Mouse (Mus musculus) frontal cortex, adult (tissue): Measurements from ENCODE around the gene Tbx2.

Source experiments
- ATAC-seq: cut with Nextera tagmentation; 2 replicates; pipeline ENCODE4 v1.9.2; 2017; ENCODE audit warnings: mild to moderate bottlenecking, moderate library complexity, mixed read lengths; ENCODE audit not compliant: low TSS enrichment

Tbx2 gene

DNA sequence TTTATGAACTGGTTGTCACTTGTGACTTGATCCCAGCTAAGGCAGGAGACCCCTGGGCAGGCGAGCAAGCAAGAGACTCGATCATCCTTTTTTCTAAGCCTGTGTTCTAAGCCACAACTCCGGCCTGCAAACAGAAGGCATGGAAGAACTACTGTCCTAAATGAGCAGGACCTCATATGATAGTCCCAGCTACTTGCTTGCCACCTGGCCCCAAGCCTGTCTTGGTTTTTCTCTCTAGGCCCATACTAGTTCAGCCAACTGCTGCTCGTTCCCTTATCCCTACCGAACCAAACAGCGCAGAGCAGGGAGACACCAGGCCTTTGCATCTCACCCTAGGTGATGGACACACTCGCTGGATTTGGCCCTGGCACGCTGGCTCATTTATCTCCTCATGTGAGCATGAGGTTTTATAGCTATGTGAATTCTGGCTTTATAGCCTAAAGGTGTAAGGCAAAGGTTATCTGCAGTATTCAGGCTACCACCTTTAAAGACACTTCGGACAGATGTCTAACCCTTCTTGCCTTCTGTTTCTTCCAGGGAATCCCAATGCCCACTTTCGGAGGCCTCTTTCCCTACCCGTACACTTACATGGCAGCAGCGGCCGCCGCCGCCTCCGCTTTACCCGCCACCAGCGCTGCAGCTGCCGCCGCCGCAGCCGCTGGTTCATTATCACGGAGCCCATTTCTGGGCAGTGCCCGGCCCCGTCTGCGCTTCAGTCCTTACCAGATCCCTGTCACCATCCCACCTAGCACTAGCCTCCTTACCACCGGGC, 7.9 kb downstream of the Tbx2 start:
- no peak for ATAC-seq

DNA sequence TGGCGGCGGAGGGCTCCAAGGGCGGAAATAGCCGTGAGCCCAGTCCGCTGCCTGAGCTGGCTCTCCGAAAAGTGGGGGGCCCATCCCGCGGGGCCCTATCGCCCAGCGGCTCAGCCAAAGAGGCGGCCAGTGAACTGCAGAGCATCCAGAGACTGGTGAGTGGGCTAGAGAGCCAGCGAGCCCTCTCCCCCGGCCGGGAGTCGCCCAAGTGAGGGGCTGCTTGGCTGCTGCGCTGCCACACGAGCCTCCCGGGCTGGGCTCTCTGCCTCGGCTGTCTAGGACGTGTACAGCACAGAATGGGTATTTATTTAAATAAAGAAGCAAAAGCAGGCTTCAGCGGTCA, 8.4 kb downstream of the Tbx2 start:
- ATAC-seq, result no peak

DNA sequence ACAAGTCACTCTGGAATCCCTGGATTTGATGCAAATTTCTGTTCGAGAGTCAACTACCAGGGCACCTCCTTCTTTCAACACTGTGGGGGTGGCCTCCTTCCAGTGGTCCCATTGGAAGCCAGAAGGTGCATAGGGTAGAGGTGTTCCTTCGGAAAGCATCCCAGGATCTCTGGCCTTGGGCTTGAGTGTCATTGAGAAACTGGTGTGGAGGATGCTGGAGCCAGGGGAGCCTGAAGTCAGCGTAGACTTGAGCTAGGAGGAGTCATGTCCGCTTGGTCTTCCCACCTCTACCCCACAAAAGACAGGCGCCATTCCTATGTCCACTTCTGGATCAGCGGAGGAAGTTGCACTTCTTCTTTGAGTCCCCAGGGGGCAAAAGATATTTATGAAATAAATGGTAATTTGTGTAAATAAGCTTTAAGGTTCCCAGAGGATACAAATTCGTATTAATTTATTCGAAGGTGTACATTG, 8.9 kb downstream of the Tbx2 start:
- no peak for ATAC-seq

DNA sequence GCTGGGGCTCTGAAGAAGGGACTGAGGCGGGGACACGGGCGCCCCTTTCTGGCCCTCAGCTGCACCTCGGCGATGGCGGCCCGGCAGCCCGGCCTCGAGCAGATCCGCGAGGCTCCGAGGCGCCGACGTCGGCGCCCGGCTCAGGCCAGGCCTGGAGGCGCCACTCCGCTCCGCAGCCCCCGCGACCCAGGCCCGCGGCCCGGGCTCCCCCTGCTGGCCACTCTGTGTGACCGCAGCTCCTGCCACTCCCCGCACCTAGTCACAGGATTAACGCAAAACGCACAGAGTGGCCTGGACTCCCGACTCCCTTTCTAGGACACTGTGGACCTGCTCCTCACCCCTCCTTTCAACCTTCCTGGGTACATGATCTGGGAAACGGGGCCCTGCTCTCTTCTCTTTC, 9.6 kb downstream of the Tbx2 start:
- ATAC-seq, result no peak

DNA sequence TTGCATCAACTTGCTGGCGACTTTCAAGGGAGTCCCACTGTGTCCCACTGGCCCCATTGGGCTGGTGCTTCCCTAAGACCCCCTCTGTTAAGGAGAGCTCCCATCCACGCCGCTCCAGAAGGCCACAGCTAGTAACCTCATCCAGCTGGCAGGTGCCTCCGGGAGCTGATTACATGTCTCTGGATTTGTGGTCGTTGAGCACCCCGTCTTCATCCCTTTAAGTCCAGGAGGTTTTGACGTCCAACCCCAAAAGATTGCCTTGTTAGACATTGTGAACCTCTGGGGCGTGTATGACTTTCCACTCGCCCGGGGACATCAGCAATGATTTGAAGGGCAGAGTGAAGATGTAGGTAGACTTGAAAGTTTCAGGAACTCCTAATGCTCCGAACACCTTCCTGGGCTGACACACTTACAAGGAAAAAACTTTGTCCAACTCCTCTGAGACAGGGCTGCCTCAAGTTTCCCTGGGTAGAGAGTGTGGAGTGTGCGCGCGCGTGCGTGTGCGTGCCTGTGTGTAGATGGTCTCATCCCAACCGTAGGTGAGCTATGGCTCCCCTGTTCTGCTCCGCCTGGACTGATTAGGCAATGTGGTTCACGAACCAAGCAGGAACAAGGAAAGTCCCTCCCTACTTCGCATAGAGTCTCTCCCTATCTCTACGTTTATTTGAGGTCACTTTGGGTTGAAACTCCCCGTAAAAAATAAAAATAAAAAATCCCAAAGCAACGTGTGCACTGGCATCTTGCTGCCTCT, 10.4 kb downstream of the Tbx2 start:
- no peak for ATAC-seq

DNA sequence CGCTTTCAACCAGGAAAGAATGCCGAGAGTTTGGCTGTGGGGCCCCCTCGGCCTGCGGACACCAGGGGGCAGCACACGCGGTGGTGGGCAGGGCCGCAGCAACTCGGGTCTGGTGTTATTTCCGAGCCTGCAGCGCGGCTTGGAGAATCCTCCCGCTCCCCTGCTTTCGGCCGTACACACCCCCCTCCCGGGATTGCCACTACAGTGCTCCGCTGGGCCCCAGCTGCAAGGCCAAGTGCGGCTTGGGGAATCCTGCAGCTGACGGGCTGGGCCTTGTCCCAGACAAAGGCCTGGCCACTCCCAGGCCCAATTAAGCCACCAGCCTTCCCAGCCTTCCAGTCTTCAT, 11.0 kb downstream of the Tbx2 start:
- ATAC-seq, result peak; percentile 56; the same call in 1 of the 2 replicates

DNA sequence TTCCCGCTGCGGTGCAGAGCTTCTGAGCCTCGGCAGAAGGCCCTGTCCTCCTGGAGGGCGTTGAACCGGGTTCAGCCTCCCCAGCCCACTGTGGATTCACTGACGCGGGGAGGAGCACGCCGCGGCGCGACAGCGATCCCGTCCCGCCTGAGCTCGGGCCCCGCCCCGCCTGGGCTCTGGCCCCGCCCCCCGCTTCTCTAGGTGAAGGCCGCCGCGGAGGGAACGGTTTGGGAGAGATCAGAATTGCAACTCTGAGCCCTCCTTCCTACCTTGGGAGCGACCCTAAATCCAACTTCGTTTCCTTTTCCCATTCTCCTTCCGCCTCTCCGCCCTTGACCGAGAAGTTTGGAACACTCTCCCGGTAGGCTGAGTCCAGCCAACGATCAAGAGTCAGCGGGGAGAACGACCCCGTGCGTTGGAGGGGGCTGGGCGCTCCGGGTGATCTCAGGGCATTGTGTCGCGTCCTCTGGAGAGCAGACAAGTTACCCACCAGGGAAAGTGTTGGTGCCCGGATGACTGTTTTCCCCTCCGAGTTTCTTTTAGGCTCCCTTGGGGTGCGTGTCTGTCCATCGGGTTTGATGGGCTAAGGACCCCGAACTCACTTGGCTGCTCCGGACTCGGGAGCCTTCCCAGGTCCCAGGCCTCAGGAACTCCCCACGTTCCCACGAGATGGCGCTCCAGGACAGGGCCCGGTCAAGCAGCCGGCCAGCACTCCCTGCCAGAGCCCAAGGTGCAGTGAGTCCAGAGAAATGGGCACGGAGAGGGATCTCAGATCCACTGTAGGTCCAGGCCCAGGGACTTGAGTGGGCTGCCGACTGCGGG, 12.0 kb downstream of the Tbx2 start:
- peak; percentile 69; the same call in 1 of the 2 replicates for ATAC-seq

DNA sequence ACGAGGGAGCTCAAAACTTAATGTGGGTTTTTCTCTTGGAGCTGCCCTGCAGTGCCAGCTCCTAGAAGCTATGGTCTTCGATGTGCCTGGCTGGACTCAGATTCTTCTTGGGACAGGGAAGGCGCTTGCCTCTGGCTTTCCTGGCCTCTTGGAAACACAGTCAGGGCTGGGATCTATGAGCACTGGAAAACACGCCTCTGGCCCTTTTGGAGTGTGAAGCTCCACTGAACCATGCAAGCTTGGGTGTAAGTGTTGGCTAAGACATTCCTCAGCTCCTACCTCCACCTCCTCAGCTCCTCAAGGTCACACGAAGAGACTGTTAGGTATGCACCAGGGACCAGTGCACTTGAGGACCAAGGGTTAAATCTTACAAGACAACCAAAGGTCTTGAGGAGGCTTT, 12.6 kb downstream of the Tbx2 start:
- no peak for ATAC-seq

DNA sequence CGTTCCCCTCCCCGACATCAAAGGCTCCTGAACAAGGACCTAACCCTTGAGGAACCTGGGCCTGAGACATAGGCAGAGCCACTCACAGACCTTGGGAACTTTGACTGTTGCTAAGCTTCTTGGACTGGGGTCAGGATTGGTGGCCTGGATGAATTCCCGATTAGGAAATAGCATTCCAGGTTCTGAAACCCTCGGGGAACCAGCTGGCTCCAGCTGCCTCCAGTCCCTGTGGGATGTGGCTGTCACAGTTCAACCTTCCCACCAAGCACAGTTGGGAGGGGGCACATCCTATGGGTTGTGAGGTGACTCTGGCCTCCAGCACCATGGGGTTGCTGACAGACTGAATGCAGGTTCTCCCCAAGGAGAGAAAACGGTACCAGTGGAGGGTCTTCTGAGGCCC, 13.6 kb downstream of the Tbx2 start:
- ATAC-seq, result no peak

DNA sequence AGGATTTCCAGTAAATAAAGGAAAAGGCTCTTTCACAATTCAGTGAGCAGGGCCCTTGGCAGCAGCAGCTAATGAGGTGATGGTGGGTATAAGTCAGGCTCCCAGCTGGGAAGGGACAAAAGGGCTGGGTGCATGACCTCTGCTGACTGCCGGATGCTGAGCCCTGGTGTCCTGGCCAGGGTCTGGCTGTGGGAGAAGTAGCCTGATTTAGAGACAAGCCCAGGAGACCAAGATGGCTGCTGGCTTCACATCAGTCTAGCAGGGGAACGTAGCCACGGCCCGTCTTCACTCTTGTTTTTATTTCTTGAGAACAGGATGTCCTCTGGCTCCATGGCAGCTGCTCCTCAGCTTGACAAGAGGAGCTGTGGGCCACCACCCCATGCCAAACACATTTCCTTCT, 14.2 kb downstream of the Tbx2 start:
- no peak for ATAC-seq

DNA sequence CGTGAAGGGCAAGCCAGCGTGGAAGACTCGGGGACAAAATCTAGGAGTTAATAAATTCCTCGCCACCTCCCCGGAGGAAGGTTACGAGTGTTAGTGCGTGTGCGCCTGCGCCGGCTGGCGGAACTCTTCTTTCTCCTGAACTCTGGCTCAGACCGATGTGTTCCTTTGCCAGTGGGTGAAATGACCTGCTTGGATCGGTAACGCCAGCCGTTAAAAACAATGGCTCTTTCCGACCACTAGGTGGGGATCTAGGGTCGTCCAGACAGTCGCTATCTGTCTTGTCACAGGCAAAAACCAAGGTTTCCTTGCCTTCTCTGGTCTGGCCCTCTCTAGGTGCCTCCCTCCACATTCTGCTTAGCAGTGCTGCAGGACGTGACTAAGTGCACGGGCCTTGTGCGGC, 16.7 kb downstream of the Tbx2 start:
- peak; percentile 76 for ATAC-seq

DNA sequence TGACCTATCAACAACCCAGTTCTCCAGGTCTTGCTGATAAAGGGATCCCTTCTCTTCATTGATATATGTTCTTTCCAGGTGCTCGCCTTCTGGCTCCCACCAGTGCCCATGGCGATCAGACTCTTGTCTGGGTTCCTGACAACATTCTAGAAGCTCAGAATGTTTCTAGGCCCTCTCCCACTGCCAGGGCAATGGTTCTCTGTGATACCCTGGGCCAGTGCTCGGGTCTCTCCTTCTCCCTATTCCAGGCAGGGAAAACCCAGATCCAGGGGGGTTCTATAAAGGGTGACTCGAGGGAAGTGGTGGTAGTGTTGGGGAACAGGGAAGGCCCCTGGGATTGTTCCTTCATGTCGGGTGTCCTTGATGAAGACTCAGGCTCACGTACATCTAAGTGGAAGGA, 17.9 kb downstream of the Tbx2 start, which contains the start of gene Gm11444:
Gene Gm11444, minus strand, starts transcription at position 101 of the 400 bp plus-strand sequence.
- no peak for ATAC-seq

DNA sequence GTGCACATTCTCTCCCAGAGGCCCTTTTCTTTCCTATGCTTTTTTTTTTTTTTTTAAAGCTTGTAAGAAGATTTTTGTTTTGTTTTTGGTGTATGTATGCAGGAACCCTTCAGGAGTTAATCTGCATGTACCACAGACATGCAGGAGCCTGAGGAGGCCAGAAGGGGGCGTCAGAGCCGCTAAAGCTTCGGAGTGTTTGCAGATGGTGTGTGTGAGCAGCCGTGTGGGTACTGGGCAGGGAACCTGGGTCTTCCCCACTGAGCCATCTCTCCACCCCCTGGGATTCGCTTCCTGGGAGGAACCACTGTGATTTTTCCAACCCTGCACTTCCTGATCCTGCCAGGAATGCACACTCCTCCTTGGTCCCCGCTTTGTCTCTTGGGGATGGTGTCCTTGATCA, 18.4 kb downstream of the Tbx2 start:
- no peak for ATAC-seq

DNA sequence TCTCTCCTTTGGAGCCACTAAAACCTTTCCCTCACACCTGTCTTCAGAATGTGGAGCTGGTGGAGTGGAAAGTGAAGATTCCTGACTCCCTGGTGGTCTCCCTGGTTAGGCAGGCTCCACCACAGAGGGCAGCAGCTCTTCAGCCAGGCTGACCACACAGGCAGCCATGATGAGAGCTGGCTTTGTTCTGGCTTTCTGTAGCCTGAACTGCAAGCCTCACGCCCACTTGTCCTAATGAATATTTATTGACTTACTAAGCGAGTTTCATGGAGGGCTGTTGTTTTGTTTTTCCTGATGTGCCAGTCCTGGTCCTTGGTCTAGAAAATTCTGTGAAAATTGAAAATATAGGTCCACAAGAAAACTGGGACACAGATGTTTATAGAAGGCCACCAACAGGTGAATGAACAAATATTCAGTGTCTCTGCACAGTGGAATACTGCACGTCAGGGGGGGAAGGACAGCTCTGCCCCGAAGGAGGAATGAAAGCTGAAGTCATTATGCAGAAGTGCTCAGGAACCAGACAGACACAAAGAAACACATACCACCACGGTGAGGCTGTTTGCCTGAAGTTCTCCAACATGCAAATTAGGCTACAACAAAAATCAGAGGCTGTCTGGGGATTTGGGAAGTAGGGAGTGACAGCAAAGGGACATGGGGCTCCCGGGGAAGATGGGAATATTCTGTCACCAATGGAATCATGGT, 25.8 kb downstream of the Tbx2 start:
- no peak for ATAC-seq

DNA sequence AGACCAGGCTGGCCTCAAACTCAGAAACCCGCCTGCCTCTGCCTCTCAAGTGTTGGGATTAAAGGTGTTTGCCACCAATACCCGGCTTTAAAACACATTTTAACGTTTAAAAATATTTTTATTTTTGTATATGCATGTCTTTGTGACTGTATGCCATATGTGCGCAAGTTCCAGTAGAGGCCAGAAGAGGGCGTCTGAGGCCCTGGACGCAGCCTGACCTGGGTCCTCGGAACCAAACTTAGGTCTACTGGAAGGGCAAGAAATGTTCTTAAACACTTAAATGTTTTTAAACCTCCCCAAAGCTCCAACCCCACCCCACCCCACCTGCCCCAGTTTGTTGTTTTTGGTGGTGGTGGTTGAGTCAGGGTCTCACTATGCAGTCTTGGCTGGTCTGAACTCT, 32.0 kb downstream of the Tbx2 start:
- ATAC-seq, result no peak

DNA sequence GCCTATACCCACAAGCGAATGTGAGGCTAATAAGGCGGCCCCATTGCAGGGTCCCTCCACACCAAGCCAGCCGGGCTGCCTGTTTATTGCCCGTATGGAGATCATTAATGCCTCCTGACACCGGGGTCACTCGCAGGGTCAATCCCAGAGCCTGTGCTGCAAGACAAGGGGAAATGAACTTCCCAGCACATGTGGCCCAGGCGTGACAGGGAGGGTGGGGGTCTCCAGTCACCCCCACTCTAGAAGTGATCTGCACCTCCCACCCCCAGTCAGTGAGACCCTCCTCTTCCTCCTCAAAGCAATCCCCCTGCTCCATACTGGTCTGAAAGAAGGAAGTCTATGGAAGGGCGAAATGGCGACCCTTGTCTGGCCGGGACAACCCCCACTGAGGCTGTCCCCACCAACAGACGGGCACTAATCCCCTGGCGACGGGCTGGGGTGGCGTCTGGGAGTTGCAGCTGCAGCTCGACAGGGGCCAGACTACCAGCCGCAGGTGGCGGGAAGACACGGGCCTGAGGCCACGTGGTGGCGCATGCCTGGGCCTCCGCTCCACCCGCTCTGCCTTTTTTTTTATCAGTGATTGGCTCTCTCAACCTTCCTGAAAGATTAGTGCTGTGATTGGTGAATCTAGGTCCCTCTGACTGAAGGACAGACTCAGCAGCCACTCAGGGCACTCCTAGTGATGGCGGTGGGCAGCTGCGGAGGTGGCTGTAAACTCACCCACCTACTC, 43.9 kb downstream of the Tbx2 start:
- ATAC-seq, result no peak

DNA sequence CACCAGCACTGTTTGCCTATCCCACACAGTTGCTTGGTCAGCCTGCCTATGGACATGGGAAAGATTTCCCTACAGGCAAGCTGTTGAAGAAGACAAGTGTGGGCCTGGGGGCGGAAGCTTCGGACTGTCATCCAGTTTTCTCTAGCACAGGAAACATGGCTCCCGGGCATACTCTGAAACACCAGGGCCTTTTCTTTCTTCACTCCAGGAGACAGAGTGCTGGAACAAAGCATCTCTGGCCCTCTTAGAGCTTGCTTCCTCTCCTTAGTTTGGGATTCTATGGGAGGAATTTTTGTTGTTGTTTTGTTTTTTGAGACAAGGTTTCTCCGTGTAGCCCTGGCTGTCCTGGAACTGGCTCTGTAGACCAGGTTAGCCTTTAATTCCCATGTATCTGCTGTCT, 52.1 kb downstream of the Tbx2 start:
- ATAC-seq, result no peak

DNA sequence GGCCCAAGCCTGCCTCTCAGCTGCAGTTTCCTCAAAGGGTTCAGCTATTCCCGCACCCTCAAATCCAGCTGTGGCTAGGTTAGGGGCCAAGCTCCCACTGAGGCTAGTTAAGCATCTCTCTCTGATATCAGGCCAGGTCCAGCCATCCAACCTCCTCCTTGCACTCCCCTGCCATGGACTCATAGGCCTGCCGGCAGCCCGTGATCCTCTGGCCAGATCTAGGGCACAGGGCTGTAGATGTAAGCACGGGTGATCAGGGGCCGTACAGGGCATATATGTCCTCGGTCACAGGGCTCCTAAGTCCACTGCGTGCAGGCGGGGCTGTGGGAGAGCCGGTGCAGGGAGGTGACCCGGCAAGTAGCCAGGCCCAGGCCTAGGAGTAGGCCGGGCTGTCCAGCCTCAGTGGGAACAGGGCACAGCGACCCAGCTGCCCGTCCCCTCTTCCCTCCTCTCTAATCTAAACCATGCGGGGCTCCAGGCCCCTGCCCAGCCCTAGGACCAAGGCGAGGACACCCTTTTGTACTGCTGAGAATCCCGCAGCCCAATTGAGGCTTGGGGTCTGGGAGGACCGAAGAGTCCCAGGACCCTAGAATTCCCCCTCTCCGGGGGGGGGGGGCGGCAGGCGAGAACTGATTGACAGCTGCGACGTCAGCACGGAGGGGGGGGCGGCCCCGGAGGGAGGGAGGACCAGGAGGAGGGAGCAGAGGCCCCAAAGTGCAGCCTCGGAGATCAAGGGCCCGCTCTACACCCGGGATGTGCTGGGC, 53.5 kb downstream of the Tbx2 start, which contains the start of gene Tbx4:
Gene Tbx4, plus strand, starts transcription at position 758 of the 764 bp plus-strand sequence.
- ATAC-seq, result no peak

DNA sequence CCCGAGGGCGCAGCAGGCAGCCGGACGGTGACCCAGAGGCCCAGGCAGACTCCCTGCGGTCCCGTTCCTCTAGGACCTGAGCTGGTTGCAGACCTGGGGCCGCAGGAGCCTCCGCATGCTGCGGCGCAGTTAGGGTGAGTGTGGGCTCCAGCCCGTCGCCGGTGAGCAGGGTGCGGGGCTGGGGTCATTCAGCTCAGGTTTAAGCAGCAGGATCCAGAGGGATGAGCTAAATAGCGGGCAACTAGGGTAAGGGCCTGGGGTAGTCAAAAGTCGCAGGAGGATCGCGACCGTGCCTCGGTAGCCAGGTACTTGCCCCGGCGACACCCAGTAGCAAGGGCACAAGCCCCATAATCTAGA, 54.1 kb downstream of the Tbx2 start:
- ATAC-seq, result no peak

DNA sequence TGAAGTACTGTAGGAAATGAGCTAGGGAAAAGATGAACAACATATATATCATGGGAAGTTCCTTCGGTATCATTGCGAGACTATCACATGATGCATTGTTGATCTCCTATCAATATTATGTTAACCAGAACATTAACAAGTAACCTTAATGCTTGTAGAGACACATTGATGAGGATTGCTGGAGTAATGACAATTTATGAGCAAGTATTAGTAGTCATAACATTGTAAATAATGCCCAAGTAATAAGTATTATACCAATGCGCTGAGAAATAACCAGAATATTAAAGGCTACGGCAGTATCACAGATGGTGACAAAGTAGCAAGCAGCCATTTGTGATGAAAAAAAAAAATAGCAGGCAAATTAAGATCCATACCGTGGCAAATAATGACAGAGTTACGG, 54.9 kb downstream of the Tbx2 start:
- no peak for ATAC-seq
